Mouse (Mus musculus): Measurements from ENCODE around the gene Slc9a9.

The Slc9a9 gene

DNA sequence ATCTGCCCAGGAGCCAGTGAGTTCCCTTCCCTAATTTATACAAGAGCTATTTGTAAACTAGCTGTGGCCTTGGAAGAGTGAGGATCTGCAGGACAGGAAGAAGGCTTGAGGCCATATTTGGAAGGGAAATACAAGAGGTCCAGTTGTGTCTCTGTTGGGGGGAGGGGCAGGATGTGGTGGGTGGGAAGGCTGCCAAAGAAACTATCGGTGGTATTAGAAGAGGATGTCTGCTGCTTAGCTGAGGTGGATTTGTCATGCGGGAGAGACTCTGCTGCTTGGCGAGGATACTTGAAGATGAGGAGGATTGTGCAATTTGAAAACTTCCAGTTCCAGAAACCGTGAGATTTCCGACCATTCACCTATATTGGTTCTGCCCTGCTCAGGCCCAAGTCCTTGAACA is 524.4 kb downstream of the Slc9a9 start:
- DNase-seq (ENCODE audit: low read depth, low spot score), result peak; percentile 39

DNA sequence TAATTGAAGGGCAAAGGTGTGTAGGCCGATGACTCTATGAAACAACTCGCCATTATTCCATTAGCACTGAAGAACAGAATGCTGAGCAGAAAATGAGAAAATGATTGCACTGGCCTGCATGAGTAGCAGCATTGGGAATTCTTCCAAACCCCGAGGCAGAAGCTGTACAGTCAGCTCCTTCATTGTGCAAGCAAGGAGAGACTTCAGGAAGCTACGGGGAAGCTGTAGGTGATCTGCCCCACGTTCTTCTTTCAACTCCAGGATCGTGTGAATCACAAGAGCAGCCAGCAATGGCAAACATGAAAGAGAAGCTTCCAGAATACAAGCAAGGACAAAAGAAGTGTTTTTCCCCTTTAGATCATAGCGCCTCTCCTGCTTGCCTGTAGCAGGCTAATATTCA is 538.0 kb downstream of the Slc9a9 start:
- no peak for DNase-seq (ENCODE audit: low read depth, low spot score)

DNA sequence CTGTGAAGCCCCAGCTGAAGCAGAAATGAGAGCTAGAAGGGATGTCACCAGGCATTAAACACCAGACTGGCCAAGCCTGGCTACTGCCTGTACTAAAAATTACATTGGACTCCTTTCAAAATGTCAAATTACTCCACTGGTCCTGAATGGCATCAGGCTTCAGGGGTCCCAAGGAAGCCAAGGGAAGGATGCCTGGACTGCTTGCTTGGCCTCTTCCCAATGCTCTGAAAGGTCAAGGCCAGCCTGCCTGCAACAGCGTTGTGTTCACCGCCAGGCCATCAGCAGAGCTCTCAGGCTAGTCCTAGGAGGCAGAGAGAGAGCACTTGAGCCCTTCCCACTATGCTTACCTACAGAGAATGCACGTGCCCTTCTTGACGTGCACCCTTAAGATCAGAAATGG is 539.0 kb downstream of the Slc9a9 start:
- DNase-seq (ENCODE audit: low read depth, low spot score), result peak; percentile 87

DNA sequence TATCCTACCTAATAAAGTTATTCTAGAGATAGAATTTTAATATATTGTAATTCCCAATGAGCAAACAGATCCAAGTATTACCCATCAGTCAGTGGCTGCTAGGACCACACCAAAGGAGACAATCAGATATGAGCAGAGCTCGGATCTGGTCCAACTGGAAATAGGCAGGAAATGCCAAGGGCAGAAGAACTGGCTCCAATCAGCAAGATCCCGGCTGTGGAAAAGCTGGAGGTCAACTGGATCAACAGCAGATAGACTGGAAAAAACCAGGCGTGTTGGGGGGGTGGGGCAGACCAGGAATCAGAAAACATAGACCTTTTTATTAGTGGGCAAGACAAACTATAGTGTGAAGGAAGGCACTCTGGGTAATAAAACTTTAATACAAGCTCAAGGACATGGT is 550.3 kb downstream of the Slc9a9 start:
- DNase-seq (ENCODE audit: low read depth, low spot score), result no peak

DNA sequence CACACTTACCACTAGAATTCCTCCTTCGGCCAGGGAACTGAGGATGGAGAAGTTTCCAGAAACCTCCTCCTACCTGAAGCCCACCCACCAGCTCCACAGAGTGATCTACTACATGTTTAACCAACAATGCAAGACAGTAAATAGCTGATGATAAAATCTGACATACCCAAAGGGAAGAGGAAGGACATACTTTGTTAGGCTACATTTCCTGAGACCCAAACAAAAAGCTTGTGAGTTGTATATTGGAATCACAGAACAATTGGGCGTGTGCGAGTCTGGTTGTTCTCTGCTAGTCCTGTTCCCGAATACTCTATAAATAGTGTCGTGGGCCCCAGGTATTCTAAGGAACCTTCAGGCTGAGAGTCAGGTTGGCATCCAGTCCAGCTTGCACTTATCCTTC is 551.6 kb downstream of the Slc9a9 start:
- DNase-seq (ENCODE audit: low read depth, low spot score), result no peak

DNA sequence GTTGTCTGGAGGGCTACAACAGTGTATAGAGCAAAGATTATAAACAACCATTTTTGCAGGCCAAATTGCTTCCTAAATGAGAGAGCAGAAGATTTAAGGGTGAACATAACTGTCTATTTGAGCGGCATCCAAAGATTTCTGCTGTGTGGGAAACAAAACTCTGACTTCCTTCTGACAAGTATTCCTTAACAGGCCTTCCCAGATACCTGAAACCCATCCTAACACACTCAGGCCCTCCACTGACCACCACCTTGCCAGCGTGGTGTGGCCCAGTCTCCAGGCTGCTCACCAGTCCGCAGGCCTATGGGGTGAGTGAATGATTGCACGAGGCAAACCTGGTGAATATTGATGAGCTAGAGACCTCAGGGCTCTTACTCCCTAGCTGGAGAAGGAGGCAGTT is 557.3 kb downstream of the Slc9a9 start:
- DNase-seq (ENCODE audit: low read depth, low spot score), result no peak

DNA sequence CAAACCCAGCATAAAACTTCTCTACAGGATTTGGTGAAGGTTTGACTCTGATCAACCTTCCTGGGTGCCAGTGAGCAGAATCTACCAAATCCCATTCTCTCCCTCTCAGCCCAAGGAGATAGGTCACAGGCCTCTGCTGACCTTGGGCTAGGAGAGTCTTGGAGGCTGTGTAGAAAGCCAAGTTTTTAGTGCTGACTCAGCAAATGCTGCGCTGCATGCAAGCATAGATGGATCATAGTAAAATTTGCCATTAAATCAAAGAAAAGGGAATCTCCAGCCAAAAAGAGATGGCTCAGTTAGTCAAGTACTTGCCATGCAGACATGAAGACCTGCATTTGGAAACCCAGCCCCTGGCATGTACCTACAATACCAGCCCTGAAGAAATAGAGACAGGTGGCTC is 558.4 kb downstream of the Slc9a9 start:
- DNase-seq (ENCODE audit: low read depth, low spot score), result no peak

DNA sequence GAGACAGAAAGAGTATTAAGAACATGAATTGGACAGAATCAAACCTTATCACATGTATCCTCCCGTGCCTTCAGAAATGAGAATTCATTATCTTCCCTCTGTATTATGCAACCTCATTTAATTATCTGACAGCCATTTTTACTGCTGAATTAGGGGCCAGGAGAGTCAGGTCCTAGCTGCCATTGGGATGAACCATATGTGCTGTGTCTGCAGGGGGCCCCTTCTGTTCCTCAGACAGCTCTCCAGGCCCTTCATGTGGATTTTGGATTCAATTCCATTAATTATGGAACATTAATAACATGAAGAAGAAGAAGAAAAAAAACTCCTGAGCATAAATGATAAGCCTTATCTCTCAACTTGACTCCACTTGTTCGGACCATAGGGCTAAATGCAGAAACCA is 559.4 kb downstream of the Slc9a9 start:
- no peak for DNase-seq (ENCODE audit: low read depth, low spot score)

DNA sequence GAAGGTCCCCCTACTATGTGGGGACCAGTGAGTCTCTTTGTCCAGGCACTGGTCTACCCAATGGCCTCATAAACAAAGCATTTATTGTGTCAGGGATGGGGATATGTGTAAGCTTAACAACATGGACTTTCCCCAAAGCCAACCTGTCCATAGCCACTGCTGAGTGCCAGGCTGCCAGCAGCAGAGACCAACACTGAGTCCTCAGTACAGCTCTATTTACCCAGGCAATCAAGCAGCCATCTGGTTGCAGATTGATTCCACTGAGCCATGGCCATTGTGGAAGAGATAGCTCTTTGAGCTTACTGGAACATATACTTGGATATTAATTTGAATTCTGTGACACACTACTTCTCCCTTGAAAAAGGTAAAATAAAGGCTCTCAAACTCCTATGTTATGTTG is 570.2 kb downstream of the Slc9a9 start:
- DNase-seq (ENCODE audit: low read depth, low spot score), result no peak

DNA sequence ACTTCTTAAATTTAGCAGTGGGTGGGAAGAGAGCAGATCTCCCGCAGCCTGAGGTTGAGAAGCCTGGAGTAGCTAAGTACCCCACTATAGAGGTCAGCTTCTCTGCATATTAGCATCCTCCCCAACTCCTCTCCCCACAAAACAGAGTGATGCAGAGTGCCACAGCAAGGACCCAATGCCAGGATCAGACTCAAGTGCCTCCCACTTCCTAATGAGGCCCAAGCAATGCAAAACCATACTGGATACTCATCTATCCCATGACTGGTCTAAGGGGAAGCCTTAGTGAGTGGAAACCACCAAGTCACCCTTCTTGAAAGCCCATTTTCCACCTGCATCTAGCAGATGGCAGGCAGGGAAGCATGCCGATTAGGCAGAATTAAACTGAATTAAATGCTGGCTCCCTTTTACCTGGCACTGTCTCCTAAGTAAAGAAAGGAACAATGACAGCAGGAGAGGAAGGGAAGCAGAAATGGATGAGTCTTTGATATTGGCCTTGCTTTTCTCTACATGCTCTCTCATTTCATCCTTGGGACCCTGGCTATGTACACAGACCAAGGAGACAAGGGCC is 573.0 kb downstream of the Slc9a9 start:
- no peak for DNase-seq (ENCODE audit: low read depth, low spot score)

DNA sequence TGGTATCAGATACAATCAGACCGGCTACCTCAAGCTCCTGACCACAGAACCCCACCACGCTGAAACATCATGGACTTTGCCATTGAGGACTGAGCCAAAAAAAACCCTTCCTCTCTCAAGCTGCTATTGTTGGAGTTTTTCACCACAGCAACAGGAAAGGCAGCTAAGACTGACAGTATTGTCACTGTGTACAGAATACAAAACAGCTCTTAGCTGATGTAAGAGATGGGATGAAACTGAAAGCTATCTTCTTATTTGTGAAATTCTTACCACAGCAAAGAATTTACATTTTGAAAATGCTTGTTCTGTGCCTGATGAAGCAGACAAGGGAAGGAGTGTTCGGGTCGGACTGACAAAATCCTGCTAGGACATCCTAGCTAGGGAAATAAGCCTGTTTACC is 584.5 kb downstream of the Slc9a9 start:
- DNase-seq (ENCODE audit: low read depth, low spot score), result no peak

DNA sequence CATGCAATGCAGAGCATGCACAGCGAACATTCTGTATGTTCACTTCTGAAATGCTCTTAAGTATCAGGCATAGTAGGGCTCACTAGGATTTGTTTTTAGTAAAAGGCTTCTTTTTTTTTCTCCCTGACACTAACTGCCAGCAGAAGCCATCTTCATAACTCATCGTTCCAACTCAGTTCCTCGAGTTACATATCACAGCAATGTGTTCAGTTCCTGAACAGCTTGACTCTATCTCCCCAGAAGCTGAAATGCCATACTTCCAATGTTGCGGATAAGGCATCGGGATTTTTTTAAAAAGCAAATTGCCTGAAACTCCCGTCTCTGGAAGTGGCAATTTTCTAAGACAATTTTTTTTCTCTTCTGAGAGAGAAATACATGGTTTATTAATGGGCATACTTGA is 586.1 kb downstream of the Slc9a9 start:
- no peak for DNase-seq (ENCODE audit: low read depth, low spot score)

DNA sequence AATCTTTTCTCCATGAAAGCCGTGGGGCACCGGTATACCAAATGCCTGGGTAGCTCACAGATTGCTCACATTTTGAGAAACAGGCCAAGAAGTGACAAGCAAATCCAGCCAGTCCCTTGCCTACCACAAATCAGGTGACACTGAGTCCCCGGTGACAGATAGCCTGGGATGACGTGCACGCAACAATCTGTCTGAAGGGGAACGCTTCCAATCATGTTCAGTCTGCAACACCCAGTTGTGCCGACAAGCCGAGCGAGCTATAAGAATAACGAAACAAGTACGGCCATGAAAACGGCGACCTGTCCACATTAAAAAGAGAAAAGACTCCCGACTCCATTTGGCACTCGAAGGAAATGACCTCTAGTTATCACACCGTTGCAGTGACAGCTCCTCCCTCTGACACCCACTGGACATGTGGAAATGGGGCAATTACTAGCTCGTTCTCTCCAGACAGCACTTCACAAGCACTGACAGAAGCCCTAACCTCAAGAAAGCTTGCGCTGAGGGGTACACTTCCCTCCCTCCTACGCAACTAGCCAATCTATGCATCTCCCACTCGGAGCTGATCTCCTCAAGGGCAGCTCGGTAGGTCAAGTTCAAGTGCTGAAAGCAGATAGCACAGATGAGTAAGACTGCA is 587.1 kb downstream of the Slc9a9 start:
- DNase-seq (ENCODE audit: low read depth, low spot score), result no peak

DNA sequence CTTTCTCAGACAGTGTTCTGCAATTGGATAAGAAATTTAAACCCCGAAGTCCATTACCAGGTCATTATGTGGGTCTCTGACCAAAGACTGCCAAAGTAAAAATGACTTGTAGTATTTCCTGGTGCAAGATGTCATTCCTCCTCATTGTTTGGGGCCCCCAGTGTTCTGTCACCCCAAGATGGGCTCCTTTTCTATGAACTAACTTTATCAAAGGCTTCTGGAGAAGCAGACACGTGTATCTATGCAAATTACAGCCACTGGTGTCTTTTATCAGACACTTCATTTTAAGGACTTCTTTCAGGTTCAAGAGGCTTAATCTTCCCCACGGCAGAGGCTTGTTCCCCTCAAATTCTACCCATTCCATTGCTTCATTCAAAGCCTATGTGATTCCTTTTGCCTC is 593.1 kb downstream of the Slc9a9 start:
- DNase-seq (ENCODE audit: low read depth, low spot score), result no peak

DNA sequence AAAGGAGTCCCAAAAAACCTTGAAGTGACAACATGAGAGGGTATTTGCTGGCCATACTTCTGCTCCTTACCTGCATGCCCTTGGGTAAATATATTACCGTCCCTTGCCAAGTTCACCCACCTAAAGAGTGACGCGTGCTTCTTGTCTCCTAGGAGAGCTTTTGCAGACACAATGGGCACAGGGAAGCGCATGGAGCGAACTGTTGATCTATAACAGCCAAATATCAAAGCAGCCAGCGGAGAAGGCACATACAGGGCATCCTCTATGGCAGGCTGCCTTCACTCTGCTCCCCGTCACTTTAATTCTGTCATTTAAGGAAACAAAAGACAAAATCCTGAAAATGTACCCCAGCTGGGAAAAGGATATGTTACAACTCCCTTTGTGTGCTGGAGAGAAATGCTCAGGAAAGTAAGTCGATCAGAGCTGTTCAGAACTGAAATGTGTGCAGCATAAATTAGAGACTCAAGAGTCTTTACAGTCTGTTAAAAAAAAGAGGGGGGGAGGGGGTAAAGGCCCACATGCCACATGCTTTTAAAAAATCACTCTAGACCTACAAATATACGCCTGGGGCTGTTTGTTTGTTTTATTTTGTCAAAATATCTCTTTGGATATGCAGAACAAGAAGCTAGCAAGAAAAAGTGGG is 594.3 kb downstream of the Slc9a9 start:
- DNase-seq (ENCODE audit: low read depth, low spot score), result no peak

DNA sequence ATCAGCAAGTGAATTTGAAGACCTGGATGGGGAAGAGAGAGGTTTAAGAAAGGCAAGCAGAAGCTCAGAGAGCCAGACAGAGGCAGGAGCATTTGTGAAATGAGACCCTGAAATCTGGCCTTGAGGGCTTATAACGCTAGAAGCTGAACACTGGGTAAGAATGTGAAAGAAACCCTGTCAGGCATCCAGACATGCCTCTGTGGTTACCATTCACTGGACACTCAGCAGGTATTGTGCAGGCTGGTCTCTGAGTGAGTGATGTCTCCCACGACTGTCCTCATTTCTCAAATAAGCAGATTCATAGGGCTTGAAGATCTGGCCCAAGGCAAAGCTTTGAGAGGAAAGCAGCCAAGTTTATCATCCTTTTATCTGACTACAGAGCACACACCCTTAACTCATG is 596.5 kb downstream of the Slc9a9 start:
- DNase-seq (ENCODE audit: low read depth, low spot score), result no peak

DNA sequence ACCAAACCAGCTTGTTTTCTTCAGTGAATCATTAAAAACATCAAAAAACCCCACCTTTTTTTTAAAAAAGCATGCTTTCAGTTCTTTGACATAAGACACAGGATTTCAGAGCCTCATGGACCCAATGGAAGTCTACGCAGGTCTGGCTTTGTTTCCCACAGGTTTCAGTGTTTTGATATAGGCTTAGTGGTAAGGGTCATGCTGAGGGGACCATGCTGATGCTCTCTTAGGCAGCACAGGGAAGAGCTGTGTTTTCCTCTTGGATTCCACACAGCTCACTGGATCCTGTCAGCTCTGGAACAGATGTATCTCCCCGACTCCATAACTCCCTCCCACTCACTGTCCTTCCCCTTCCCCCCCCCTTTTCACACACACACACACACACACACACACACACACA is 597.2 kb downstream of the Slc9a9 start:
- no peak for DNase-seq (ENCODE audit: low read depth, low spot score)

DNA sequence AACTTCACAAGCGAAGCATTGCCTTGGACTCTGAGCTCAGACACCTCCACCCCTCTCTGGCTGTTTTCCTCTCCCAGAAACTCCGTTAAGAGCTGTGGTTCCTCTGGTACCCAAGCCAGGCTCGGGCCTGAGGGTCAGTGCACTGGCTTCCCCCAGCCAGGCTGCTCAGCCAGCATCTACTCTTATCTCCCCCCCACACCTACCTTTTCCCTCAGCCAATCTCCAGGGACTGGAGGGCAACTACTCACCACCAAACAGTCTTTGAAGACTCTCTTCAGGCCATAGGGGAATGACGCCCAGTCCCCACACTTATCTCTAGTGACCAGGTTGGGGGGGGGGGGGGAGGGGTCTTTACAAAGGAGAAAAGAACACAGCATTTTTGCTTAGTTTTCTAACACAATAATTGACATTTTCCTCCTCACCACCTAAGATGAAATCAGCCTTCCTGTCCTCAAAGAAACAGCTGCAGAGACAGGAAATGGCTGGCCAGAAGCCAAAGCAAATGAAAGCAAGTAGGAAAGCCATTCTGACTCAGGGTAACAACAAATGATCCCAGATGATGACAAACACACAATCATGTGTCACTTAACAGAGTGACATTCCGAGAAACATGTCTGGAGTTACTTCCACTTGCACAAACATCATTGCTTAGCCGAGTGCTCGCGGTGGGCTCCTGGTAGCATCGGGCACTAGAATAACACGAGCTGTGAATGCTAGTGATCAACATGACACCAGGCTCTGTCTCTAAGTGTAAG is 610.1 kb downstream of the Slc9a9 start:
- peak; percentile 25 for DNase-seq (ENCODE audit: low read depth, low spot score)

Data from skeletal muscle tissue, adult 2 months (tissue).